In genomic region chr17:26715271-26715758, GRCm38 (mm10) we compare ENCODE assay signal across 8 mouse cellular contexts. TPM values are rescaled to one million over a fixed set of nuclear protein-coding genes. Genes with fewer than 3 reads are reported as not detected.
A peak's percentile ranks its signal among the peaks of the same experiment; 100 is the strongest.
DNase-seq lines count a peak whose midpoint lies in the region; ATAC-seq and TF ChIP-seq lines count a peak whose summit lies in the region.

Gene Crebrf, plus strand, starts transcription at chr17:26715650.

- peak within 1 kb of the TSS; percentile 80 for H3K9ac ChIP-seq in embryonic facial prominence, embryonic 13.5 days
- peak within 1 kb of the TSS; percentile 78 for H3K9ac ChIP-seq in limb, embryonic 12.5 days (replicated peaks)
- peak within 1 kb of the TSS; percentile 67 for H3K9ac ChIP-seq in midbrain, embryonic 15.5 days

- peaks cover 12% of the 10 kb centered on the region; the same call in 1 of the 2 replicates for H3K27me3 ChIP-seq in embryonic facial prominence, embryonic 13.5 days
- H3K27me3 ChIP-seq in kidney, adult 2 months (replicated peaks; ENCODE audit: control insufficient read depth, insufficient read depth, low read length) = no peaks in the 10 kb centered on the region
- peaks cover 5% of the 10 kb centered on the region for H3K27me3 ChIP-seq in limb, embryonic 12.5 days
- H3K27me3 ChIP-seq in midbrain, embryonic 15.5 days (replicated peaks) = no peaks in the 10 kb centered on the region
- H3K27me3 ChIP-seq in spleen, adult 2 months (ENCODE audit: control insufficient read depth, insufficient read depth, low read length) = no peaks in the 10 kb centered on the region

- H3K4me3 ChIP-seq in embryonic facial prominence, embryonic 13.5 days = peak within 1 kb of the TSS; percentile 99
- H3K4me3 ChIP-seq in kidney, adult 2 months (ENCODE audit: insufficient read depth, low read depth, low read length) = peak within 1 kb of the TSS; percentile 97
- H3K4me3 ChIP-seq in limb, embryonic 12.5 days (replicated peaks) = peak within 1 kb of the TSS; percentile 99
- peak within 1 kb of the TSS; percentile 64 for H3K4me3 ChIP-seq in midbrain, embryonic 15.5 days
- peak within 1 kb of the TSS; percentile 91 for H3K4me3 ChIP-seq in spleen, adult 2 months (ENCODE audit: extremely low read depth, insufficient read depth, insufficient read length)

- peak; percentile 36 for TF ChIP-seq POLR2A in kidney, adult 2 months (IDR thresholded peaks at IDR 0.05; ENCODE audit: low read depth, low read length)
- peak; percentile 67 for TF ChIP-seq POLR2A in spleen, adult 2 months (IDR thresholded peaks at IDR 0.05; ENCODE audit: low read depth, low read length)

- no peaks in the 10 kb centered on the region for H3K9me3 ChIP-seq in embryonic facial prominence, embryonic 13.5 days
- H3K9me3 ChIP-seq in limb, embryonic 12.5 days = no peaks in the 10 kb centered on the region
- no peaks in the 10 kb centered on the region for H3K9me3 ChIP-seq in midbrain, embryonic 15.5 days

- H3K36me3 ChIP-seq in embryonic facial prominence, embryonic 13.5 days = no peaks in the 10 kb centered on the region
- no peaks in the 10 kb centered on the region for H3K36me3 ChIP-seq in kidney, adult 2 months (ENCODE audit: control insufficient read depth, insufficient read depth, low read length)
- no peaks in the 10 kb centered on the region for H3K36me3 ChIP-seq in limb, embryonic 12.5 days
- no peaks in the 10 kb centered on the region for H3K36me3 ChIP-seq in midbrain, embryonic 15.5 days (replicated peaks)
- peaks cover 2% of the 10 kb centered on the region for H3K36me3 ChIP-seq in spleen, adult 2 months (ENCODE audit: control insufficient read depth, insufficient read depth, low read length)

- peak within 1 kb of the TSS; percentile 66 for H3K4me2 ChIP-seq in embryonic facial prominence, embryonic 13.5 days
- H3K4me2 ChIP-seq in limb, embryonic 12.5 days = peak within 1 kb of the TSS; percentile 67
- H3K4me2 ChIP-seq in midbrain, embryonic 15.5 days = peak within 1 kb of the TSS; percentile 71

- H3K4me1 ChIP-seq in embryonic facial prominence, embryonic 13.5 days = 0 out of 2 replicates have a peak, but pooled peaks cover 5% of the 10 kb centered on the region
- no peaks in the 10 kb centered on the region; the same call in 1 of the 2 replicates for H3K4me1 ChIP-seq in kidney, adult 2 months (ENCODE audit: control insufficient read depth, insufficient read depth, low read length)
- H3K4me1 ChIP-seq in limb, embryonic 12.5 days (replicated peaks) = no peaks in the 10 kb centered on the region
- peaks cover 12% of the 10 kb centered on the region for H3K4me1 ChIP-seq in midbrain, embryonic 15.5 days
- no peaks in the 10 kb centered on the region; the same call in 1 of the 2 replicates for H3K4me1 ChIP-seq in spleen, adult 2 months (ENCODE audit: control insufficient read depth, insufficient read depth, insufficient read length)

- peak; percentile 79 for ATAC-seq in embryonic facial prominence, embryonic 13.5 days (ENCODE audit: insufficient number of reproducible peaks, insufficient read depth, low FRiP score, low TSS enrichment, low read depth)
- ATAC-seq in limb, embryonic 12.5 days (ENCODE audit: insufficient number of reproducible peaks, insufficient read depth, low FRiP score, low TSS enrichment, low read depth) = peak; percentile 75
- ATAC-seq in midbrain, embryonic 15.5 days (replicated peaks) = peak; percentile 86

- DNase-seq in 3134 (ENCODE audit: extremely low read depth, insufficient read length, low spot score) = peak; percentile 99
- DNase-seq in adrenal gland, postnatal 36 days = peak; percentile 99
- DNase-seq in heart, adult 18-20 months = peak; percentile 98 to 100
- peak; percentile 99 for DNase-seq in kidney, adult 2 months
- DNase-seq in spleen, adult 2 months (ENCODE audit: low read depth in 1 of 2, low spot score in 2 of 2) = peak; percentile 98 to 99

- WGBS in embryonic facial prominence, embryonic 13.5 days = 0% methylated on average over 41 of the region's 41 CpGs
- WGBS in kidney, adult 2 months = under 1% methylated on average over 41 of the region's 41 CpGs
- under 1% methylated on average over 41 of the region's 41 CpGs for WGBS in limb, embryonic 12.5 days
- 0% methylated on average over 41 of the region's 41 CpGs for WGBS in midbrain, embryonic 15.5 days
- under 1% methylated on average over 41 of the region's 41 CpGs for WGBS in spleen, adult 2 months

- peak within 1 kb of the TSS; percentile 68 for H3K27ac ChIP-seq in embryonic facial prominence, embryonic 13.5 days
- peak within 1 kb of the TSS; percentile 89 for H3K27ac ChIP-seq in kidney, adult 2 months (ENCODE audit: insufficient read depth, low read depth, low read length)
- peak within 1 kb of the TSS; percentile 84 for H3K27ac ChIP-seq in limb, embryonic 12.5 days
- peak within 1 kb of the TSS; percentile 85 for H3K27ac ChIP-seq in midbrain, embryonic 15.5 days
- H3K27ac ChIP-seq in spleen, adult 2 months (ENCODE audit: insufficient read depth, low read length) = peak within 1 kb of the TSS; percentile 85

- TF ChIP-seq CTCF in kidney, adult 2 months (conservative IDR thresholded peaks at IDR 0.05; ENCODE audit: insufficient read depth, insufficient read length, low read depth, low read length) = no peak
- TF ChIP-seq CTCF in spleen, adult 2 months (IDR thresholded peaks at IDR 0.05; ENCODE audit: extremely low read depth, insufficient read depth, insufficient read length, insufficient replicate concordance) = no peak

RNA-seq across cellular contexts. Expression of gene Crebrf, which starts in this region (rescaled TPM):
- 10 to 100 TPM; 64.7 to 78.0 TPM for total RNA-seq in adrenal gland, postnatal 36 days (2021)
- polyA plus RNA-seq in embryonic facial prominence, embryonic 13.5 days (2015; fragmentation: Nextera tagmentation; extraction: Ambion mirVana) = 8.1 and 8.2 TPM in 2 replicates
- 10 to 100 TPM; 64.6 to 75.1 TPM for total RNA-seq in heart, adult 18-20 months (2021)
- polyA plus RNA-seq in kidney, adult 2 months (2012; rRNA removed) = 7.4 and 9.1 TPM in 2 replicates
- 3.9 and 6.0 TPM in 2 replicates for polyA plus RNA-seq in limb, embryonic 12.5 days (2016; fragmentation: Nextera tagmentation; extraction: Ambion mirVana)
- 11.8 and 14.8 TPM in 2 replicates for polyA plus RNA-seq in midbrain, embryonic 15.5 days (2015; fragmentation: Nextera tagmentation; extraction: Ambion mirVana)
- polyA plus RNA-seq in spleen, adult 2 months (2012; rRNA removed) = 4.5 and 5.4 TPM in 2 replicates

Comparison
In these comparisons a context has a peak if more than half of its experiments do, and no peak if none do; other contexts are left out.
1. Peak in every context shown above with its lines: DNase-seq, ATAC-seq, H3K4me3 ChIP-seq and H3K27ac ChIP-seq.